Mouse (Mus musculus) kidney, postnatal 10 days (tissue): ENCODE measurements at regions not wholly inside any gene's neighbourhood (a gene's known extent, or its start where the extent isn't known, plus 50 kb on each side); places are given as distances from the start of the nearest gene placed in this dataset.

Experiments
- DNase-seq: peaks from one replicate; pipeline ENCODE4 v3.0.0; 2021; ENCODE audit warnings: mixed read lengths

DNA sequence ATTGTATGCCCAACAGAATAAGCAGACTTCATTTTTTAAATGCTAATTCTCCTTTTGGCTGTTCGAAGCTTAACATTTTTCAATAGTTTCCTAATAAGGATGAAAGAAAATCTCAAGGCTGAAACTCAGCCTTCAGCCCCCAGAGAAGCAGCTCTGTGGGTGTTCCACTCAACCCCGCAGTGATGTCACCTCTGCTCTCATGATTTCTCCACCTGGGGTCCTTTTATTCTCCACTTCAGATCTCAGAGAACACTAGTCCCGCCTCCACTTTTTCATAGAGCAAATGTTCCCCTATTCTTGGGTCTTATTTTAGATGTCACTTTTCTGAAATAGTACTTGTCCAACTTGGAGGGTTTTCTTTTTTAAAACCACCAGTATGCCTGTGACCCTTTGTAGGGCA, 567.3 kb downstream of the Cntn3 start:
- no peak for DNase-seq

DNA sequence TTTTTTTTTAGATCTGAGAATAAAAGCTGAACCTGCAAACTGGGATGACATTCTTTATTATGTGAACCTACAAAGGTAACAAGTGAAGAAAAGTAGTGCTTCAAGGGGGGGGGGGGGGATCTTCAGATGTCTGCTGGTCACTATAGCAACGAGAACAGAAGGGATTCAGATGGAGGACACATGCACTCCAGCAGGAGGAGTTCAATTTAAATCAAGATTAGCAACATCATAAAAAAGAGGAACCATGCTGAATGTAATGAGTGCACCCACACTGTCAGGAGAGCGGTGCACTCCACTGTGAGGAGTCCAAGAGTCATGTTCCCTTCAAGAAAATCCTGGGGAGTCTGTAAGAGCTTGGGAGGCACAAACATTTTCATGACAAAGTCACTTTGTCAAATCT, 574.7 kb downstream of the Cntn3 start:
- DNase-seq = no peak

DNA sequence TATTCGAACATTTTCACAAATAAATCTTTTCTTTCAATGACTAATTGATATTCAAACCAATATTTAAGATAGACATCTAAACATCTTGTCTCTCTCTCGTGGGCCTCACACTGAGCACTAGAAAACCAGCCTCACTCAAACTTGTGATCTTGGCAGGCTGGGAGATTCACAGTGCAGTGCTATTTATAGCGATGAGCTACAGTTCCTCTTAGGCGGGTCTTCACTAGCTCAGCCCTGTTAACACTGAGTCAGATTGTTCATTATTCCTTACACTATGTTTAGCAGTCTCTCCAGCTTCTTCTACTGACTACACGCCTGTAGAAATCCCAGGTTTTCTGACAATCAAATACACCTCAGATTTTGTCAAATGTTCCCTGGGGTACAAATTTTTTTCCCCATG, 575.3 kb downstream of the Cntn3 start:
- no peak for DNase-seq

DNA sequence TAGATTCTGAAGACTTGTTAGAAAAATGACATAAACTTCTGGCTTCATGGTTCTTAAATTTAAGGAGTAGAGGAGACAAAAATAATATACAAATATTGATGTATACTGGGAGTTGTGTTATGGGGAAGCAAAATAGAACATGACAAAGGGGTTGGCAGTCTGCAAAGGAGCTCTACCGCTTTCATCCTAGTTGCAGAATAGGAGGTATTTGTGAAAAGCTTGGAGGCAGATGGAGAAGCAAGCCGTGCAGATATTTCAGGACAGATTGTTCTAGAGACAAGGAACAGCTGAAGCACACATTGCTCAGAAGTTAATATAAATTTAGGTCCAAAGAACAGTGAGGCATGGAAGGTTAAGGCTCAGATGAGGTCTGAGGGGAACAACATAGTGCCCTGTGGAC, 580.1 kb downstream of the Cntn3 start:
- DNase-seq = no peak

DNA sequence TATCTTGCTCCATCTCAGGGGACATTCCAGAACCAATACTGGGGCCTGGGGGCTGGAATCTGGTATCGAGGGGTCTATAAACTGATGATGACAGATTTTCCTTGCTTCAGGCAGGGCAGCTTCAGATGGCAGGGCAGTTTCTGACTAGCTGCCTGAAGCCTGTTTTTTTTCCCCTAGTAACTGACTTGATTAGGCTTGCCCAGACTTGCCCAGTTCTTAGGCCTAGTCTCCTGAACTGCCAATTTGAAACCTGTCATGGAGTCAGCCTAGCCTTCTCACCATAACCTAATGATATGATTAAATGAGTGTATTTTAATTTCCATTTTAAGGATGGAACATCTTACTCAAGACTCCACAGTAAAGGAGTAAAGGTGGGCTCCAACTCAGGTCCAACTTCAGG, 591.2 kb downstream of the Cntn3 start:
- DNase-seq = no peak

DNA sequence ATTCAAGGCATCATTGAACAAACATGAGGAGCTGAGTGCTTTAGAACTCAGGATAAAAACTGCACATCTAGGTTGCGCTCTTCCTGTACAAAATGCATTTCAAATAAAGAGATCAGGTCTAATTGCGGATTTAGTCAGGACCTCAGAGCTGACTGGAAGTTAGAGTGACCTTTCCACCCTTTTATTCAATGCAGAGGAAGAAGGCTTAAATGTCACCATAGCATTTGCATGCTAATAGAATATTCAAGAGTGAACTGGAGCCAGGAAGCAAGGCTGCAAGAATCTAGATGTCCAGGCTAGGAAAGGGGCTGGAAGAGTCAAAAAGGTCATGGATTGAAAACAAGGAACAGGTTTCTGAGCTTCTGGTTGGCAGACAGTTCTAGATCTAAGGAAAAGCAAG, 593.7 kb downstream of the Cntn3 start:
- no peak for DNase-seq

DNA sequence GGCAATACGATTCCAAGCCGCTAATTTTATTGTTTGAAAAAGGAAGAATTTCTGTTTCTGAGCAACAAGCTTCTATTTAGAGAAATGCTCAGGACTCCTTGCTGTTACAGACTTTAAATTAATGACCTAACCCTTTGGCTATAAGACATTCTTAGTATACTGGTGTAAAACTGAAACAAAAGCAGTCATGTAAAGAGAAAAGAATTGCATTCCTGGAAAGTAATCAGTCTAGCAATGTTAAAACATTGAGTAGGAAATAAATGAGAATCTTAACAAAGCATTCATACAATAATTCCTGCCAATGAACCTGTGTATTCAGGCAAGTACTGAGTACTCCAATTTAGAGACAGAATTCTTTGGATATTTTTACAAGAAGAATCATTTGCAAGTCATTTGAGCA, 587.2 kb upstream of the Pdzrn3 start:
- no peak for DNase-seq

- DNase-seq = peak; percentile 4
Measured at GRCm38 (mm10) chr6:101961476-101961875, 583.8 kb upstream of the Pdzrn3 start.

DNA sequence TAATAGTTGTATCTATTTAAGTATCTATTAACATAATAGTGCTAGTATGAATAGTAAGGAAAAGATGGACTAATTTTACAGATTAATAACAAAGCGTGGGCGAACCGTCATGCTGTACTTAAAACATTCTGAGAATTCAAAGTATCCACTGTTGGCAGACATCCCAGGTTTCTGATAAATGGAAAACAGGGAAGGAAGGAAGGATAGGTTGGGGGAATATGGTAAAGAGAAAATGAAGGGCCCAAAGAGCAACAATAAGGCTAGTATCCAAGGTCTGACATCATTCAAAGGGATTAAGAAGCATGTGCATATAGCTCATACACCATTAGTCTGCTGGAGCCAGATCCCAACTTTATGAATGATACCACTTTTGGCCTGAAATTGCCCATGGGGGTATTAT, 572.0 kb upstream of the Pdzrn3 start:
- no peak for DNase-seq

GRCm38 (mm10) chr6:101948950-101949349, 571.3 kb upstream of the Pdzrn3 start:
- DNase-seq = no peak

DNA sequence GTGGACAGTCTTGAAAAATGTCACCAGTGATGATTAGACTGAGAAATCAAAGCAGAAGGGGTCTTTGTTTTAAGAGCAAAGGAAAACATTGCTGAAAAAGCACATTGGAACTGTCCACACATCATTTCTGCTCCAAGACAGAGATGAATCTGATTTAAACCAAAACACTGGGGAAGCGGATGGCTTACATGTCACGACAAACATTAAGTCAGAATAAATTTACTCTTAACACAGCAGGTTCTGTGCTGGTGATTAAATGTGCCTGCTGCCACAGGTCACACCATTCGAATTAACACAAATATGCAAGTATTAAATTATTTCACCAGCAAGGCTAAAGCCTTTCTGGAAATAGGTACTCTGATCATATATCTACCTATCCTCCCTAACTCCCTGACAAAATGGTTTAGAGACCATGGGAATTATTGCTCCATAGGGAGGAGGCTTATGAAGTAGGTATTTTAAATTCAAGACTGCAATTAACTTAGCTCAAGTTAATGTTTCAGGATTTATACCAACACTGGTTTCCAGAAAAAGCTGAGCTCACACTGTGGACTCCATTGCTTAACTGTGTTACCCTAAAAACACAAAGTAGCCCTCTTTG, 562.7 kb upstream of the Pdzrn3 start:
- no peak for DNase-seq

DNA sequence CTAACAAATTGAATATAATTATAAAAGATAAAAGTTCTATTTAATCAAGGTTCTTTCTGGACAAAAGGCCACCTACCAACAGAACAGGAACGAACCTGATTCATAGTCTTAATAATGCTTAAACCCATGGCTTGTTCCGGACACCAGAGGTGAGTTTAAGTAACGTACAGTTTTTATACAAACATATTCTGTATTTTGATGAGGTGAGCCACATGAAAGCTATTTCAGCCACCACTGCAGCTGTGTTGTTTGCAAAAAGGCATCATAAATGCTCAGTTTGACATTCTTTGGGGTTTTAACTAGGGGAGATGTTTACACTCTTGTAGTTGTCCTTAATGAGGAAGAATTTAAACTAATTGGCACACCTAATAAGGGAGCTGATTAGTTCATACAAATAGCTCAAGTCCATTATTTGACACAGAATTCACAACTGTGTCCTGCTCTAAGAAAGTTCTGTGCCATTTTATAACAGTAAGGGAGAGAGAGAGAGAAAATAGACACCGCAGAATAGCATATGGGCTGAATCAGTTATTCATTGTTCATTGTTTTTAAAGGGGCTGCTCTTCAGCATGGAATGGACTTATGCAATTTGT, 560.8 kb upstream of the Pdzrn3 start:
- DNase-seq = no peak

DNA sequence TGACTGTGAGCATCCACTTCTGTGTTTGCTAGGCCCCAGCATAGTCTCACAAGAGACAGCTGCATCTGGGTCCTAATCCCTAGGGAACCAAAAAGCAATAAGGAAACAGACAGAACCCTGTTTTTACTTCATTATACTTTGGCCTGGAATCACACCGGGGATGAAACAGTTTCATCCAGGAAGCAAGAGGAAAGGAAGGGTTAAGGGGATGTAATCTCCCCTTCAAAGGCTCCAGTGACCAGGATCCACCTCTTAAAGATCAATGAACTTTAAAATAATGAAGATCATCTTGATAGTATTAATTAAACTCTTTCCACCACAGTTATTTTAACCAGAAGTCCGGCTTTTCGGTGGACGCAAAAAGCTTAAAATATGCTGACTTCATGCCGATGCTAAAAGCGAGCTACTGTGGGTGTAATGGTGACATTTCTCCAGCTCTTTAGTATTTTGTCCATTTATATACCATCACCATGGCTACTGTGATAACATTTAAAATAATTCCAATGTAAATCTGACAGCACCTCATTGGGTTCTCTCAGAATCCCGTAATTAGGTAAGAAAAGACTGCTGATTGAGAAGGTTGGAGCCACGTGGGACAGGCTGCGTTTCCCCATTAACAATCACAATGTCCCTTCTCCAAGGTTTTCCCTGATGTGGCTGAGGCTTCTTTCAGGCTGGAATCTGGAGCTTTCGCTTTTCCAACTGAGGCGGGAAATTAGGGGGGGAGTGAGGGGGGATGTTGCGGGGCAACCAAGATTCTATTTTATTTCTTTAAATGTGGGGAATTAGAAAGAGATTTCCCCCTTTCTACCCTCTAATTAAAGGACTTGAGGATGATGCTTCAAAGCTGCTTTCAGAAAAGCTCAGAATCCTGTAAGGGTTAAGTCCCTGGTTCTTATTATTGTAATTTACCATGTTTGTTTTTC, 560.0 kb upstream of the Pdzrn3 start:
- DNase-seq = no peak

DNA sequence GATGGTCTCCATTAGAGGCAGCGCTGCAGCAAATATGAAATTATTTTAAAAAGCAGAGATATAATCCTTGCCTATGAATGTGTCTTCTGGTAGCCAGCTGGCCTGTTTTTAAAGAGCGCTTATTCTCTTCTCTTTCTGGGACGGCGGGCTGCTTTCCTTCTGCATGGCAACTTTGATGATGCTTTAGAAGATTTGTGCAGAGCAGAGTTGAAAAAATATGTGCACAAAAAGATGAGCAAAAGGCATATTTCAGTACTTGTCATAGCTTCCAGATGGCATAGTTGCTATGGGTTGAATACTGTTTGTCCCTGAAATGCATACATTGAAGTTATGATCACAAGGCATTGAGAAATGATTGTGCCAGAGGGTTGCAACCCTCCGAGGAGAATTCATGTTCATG, 554.1 kb upstream of the Pdzrn3 start:
- no peak for DNase-seq

- DNase-seq = no peak
Measured at GRCm38 (mm10) chr6:101921686-101922085, 544.0 kb upstream of the Pdzrn3 start.

DNA sequence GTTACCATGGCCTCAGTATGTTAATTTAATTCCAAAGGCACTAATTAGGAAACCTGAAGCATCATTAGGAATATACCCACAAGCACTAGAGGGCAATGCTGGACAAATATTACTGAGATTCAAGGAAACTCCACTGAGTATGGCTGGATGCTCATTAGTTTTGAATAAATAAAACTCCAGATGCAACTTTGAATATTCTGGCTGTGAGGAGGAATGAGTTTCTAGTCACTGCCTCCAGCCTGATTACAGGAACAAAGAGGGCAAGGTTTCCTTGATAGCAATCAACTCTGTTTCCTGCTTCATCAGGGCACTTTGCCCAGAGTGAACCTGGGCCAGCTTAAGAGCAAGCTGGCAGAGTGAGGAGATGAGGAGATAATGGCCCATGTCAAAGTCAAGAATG, 543.5 kb upstream of the Pdzrn3 start:
- DNase-seq = peak; percentile 16

GRCm38 (mm10) chr6:101918914-101919313, 541.2 kb upstream of the Pdzrn3 start:
- no peak for DNase-seq

DNA sequence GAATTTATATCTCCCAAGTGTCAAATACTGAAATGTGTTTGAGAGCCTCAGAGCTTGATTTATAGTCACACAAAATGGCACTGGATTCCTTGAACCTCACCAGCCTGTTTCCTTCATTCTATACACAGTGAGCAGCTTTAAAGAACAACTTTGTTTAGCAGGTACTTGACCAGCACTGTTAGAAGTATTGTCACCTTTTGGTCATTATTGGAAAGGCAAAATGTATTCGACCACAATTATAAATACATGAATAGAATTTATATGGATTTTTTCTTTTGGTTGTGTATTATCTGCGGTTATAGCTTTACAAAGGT, 527.3 kb upstream of the Pdzrn3 start:
- DNase-seq = no peak

DNA sequence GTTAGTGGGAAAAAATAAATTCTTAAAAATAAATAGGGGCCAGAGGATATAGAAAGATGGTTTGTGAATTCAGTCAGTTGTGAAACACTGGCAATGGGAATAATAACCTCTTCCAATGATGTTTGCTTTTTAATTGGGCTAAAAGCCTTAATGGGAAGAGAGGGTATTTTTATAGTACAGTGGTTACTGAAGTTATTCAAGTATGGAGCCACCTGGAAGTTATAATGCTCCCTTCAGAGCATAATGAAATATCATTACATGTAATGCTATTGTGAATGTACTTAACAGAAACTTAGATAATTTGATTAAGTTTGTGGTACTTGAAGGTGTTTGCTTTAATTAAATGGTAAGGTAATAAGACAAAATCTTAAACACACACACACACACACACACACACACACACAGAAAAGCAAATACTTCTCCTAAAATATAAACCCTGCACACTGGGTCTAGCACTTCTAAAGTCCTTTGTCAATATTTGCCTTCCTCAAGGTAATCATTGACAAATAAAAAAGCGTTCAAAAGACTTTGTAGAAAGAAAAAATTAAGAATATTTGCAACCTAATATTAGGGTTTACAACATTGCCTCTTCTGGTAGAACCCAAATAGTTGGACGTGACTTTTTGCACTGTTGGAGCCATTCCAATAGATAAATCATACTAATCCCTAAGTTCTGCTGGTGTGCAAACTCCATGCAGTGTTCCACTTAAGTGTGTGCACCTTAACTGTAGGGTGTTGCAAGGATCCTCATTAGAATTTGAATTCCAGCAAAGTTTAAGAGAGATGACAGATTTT, 526.7 kb upstream of the Pdzrn3 start:
- DNase-seq = no peak

GRCm38 (mm10) chr6:101902276-101902675, 524.6 kb upstream of the Pdzrn3 start:
- no peak for DNase-seq

DNA sequence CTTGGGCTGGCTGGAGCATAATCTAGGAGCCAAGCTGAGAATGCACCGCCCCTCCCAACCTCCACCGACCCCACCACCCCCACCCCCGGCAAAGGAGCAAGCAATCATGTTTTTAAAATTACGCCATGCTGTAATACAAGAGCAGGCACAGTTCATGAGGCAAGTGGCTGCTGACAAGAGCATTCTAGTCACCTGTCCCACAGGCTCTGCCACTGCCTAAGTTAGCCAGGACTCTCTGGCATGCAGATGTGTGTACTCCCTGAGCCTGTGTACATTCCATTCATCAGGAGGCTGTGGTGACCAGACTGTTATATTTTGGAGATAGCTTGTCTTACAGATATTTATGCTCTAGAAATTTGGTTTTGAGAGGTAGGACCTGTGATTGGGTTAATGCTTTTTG, 520.8 kb upstream of the Pdzrn3 start:
- no peak for DNase-seq

DNA sequence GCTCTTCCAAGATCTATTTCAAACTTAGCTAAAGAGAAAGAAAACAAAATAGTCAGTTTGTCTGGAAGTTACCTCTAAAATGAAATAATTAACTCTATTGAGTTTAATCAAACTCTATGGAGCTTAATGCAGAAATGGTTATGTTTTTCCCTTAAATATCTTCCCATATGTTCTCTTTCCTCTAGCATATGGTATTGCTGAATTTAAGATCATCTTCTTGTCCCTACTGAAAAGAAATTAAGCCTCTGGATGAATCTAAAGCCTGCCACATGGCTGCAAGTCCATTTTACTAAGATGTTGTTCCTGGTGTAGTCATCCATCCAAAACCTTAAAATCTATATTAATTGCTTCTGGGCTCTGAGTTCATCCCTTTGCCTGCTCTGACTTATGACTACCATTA, 513.0 kb upstream of the Pdzrn3 start:
- no peak for DNase-seq

DNA sequence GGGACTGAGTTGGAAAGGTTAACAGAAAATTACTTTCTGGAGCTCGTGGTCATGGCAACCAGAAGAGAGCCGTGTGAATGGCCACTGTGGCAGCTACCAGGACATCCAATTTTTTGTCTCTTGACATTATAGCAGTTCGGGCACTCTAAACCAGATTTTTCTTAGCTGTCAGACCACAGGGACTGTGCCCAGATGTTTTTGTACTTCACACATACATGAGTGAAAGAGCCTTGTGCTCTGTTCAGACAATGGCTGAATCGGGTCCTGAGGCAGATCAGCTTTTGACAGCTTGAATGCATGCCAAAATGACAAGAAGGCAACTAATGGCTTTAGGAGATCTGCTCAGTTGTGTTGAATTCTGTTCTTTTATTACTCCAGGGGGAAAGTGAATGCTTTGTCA, 505.2 kb upstream of the Pdzrn3 start:
- no peak for DNase-seq

GRCm38 (mm10) chr6:101874894-101875293, 497.2 kb upstream of the Pdzrn3 start:
- DNase-seq = no peak
